Mouse (Mus musculus) CH12.LX (cell line): ENCODE results near the gene Glp2r. TPM values are rescaled to one million over a fixed set of nuclear protein-coding genes. Genes with fewer than 3 reads are reported as not detected.
A peak's percentile ranks its signal among the peaks of the same experiment; 100 is the strongest.

Experiments used
- DNase-seq: peaks from one replicate; pipeline ENCODE4 v3.0.0-alpha.2; 2013; ENCODE audit errors: extremely low read depth
- H3K27ac ChIP-seq: 2 replicates; pipeline ENCODE4 v1.5.1; 2012; ENCODE audit warnings: low read depth, mild to moderate bottlenecking, control low read depth, moderate library complexity; ENCODE audit not compliant: insufficient read depth
- H3K27me3 ChIP-seq: replicated peaks from 2 replicates; pipeline ENCODE3; 2012; ENCODE audit warnings: inconsistent platforms
- H3K36me3 ChIP-seq, 2 experiments: replicated peaks in 1 of 2; 2 replicates each; pipeline versions ENCODE3 to v1.6.1; 2012; ENCODE audit warnings: inconsistent platforms in 1 of 2, low read length in 1 of 2, mild to moderate bottlenecking in 1 of 2, mixed read lengths in 1 of 2, moderate library complexity in 1 of 2; ENCODE audit not compliant: control insufficient read depth in 1 of 2, insufficient read depth in 1 of 2
- H3K4me1 ChIP-seq, 2 experiments: 2 replicates each; pipeline ENCODE4 v1.6.1; 2012; ENCODE audit warnings: inconsistent platforms in 1 of 2, moderate library complexity in 1 of 2; ENCODE audit not compliant: insufficient read depth in 2 of 2, control insufficient read depth in 1 of 2
- H3K4me2 ChIP-seq: 2 replicates; pipeline ENCODE4 v1.6.1; 2012; ENCODE audit warnings: low read depth, mild to moderate bottlenecking, control low read depth; ENCODE audit not compliant: poor library complexity, insufficient read depth, severe bottlenecking
- H3K4me3 ChIP-seq, 3 experiments: fragments of 150-350 bp in 1 of 3; sonication (generic) in 1 of 3; replicated peaks in 1 of 3; 2 replicates each; pipeline versions ENCODE3 to v1.5.1; 2011 to 2012; ENCODE audit warnings: low read depth in 2 of 3, low read length in 2 of 3, mild to moderate bottlenecking in 2 of 3, moderate library complexity in 2 of 3, control low read depth in 1 of 3, improper control_type of control experiment in 1 of 3, inconsistent platforms in 1 of 3, mixed read lengths in 1 of 3; ENCODE audit not compliant: poor library complexity in 1 of 3
- H3K79me2 ChIP-seq: replicated peaks from 2 replicates; pipeline ENCODE4 v1.6.1; 2012; ENCODE audit warnings: mild to moderate bottlenecking, moderate library complexity; ENCODE audit not compliant: control insufficient read depth, poor library complexity, insufficient read depth, severe bottlenecking; ENCODE audit errors: extremely low read depth
- H3K9ac ChIP-seq: 2 replicates; pipeline ENCODE4 v1.6.1; 2012; ENCODE audit warnings: low read depth, mild to moderate bottlenecking, control low read depth, moderate library complexity; ENCODE audit not compliant: insufficient read depth
- H3K9me3 ChIP-seq: replicated peaks from 2 replicates; pipeline ENCODE3; 2012; ENCODE audit warnings: low read length, inconsistent platforms, mixed read lengths
- BHLHE40 ChIP-seq: IDR thresholded peaks from 2 replicates; pipeline ENCODE4 v1.6.1; 2011; ENCODE audit warnings: mild to moderate bottlenecking, low read depth, low read length, improper control_type of control experiment
- CTCF ChIP-seq, 2 experiments: IDR thresholded peaks in 1 of 2; conservative IDR thresholded peaks in 1 of 2; 2 replicates each; pipeline ENCODE4 v1.5.1; 2011 to 2012; ENCODE audit warnings: low read depth in 2 of 2, low read length in 2 of 2, improper control_type of control experiment in 1 of 2, inconsistent platforms in 1 of 2, mild to moderate bottlenecking in 1 of 2, moderate library complexity in 1 of 2
- E2F4 ChIP-seq: IDR thresholded peaks from 2 replicates; pipeline ENCODE4 v1.6.1; 2011; ENCODE audit warnings: low read depth, low read length, improper control_type of control experiment; ENCODE audit not compliant: insufficient replicate concordance
- EP300 ChIP-seq: IDR thresholded peaks from 2 replicates; pipeline ENCODE4 v1.6.1; 2011; ENCODE audit warnings: low read length, improper control_type of control experiment
- ETS1 ChIP-seq: conservative IDR thresholded peaks from 2 replicates; pipeline ENCODE4 v1.6.1; 2012; ENCODE audit warnings: low read depth, mild to moderate bottlenecking, inconsistent platforms, low read length, improper control_type of control experiment, moderate library complexity
- JUN ChIP-seq: IDR thresholded peaks from 2 replicates; pipeline ENCODE4 v1.6.1; 2011; ENCODE audit warnings: low read depth, mild to moderate bottlenecking, low read length, improper control_type of control experiment, moderate library complexity; ENCODE audit not compliant: insufficient read depth
- JUND ChIP-seq: conservative IDR thresholded peaks from 2 replicates; pipeline ENCODE4 v1.6.1; 2011; ENCODE audit warnings: low read depth, low read length, improper control_type of control experiment
- MAZ ChIP-seq: IDR thresholded peaks from 2 replicates; pipeline ENCODE4 v1.6.1; 2012; ENCODE audit warnings: low read depth, mild to moderate bottlenecking, inconsistent platforms, low read length, improper control_type of control experiment, moderate library complexity
- MEF2A ChIP-seq: IDR thresholded peaks from 2 replicates; pipeline ENCODE4 v1.6.1; 2014; ENCODE audit warnings: low read depth, mild to moderate bottlenecking, inconsistent platforms, low read length, improper control_type of control experiment, borderline replicate concordance
- NELFE ChIP-seq: IDR thresholded peaks from 2 replicates; pipeline ENCODE4 v1.6.1; 2011; ENCODE audit warnings: low read depth, low read length, improper control_type of control experiment
- NRF1 ChIP-seq: IDR thresholded peaks from 2 replicates; pipeline ENCODE4 v1.6.1; 2014; ENCODE audit warnings: low read depth, mild to moderate bottlenecking, inconsistent platforms, low read length, improper control_type of control experiment, moderate library complexity
- POLR2AphosphoS2 ChIP-seq: IDR thresholded peaks from 2 replicates; pipeline ENCODE4 v1.6.1; 2011; ENCODE audit warnings: low read depth, low read length, improper control_type of control experiment
- RAD21 ChIP-seq: IDR thresholded peaks from 2 replicates; pipeline ENCODE4 v1.6.1; 2011; ENCODE audit warnings: low read depth, mild to moderate bottlenecking, low read length, improper control_type of control experiment, moderate library complexity
- RCOR1 ChIP-seq: conservative IDR thresholded peaks from 2 replicates; pipeline ENCODE4 v1.6.1; 2012; ENCODE audit warnings: low read depth, mild to moderate bottlenecking, inconsistent platforms, low read length, improper control_type of control experiment
- SMC3 ChIP-seq: IDR thresholded peaks from 2 replicates; pipeline ENCODE4 v1.6.1; 2011; ENCODE audit warnings: low read depth, low read length, improper control_type of control experiment
- TBP ChIP-seq: conservative IDR thresholded peaks from 2 replicates; pipeline ENCODE4 v1.6.1; 2011; ENCODE audit warnings: low read depth, low read length, improper control_type of control experiment
- ZC3H11A ChIP-seq: IDR thresholded peaks from 2 replicates; pipeline ENCODE4 v1.6.1; 2012; ENCODE audit warnings: low read depth, mild to moderate bottlenecking, inconsistent platforms, low read length, improper control_type of control experiment
- ZKSCAN1 ChIP-seq: IDR thresholded peaks from 2 replicates; pipeline ENCODE4 v1.6.1; 2012; ENCODE audit warnings: low read depth, inconsistent platforms, low read length, improper control_type of control experiment, borderline replicate concordance
- ZMIZ1 ChIP-seq: IDR thresholded peaks from 2 replicates; pipeline ENCODE4 v1.6.1; 2012; ENCODE audit warnings: low read depth, mild to moderate bottlenecking, inconsistent platforms, low read length, improper control_type of control experiment
- ZNF384 ChIP-seq: IDR thresholded peaks from 2 replicates; pipeline ENCODE4 v1.6.1; 2012; ENCODE audit warnings: low read depth, low read length, improper control_type of control experiment, inconsistent platforms
- dilution Hi-C: fragments of 300-500 bp; cut with MboI; formaldehyde crosslinking; loops from 2 replicates; pipeline ENCODE4 v1.14.3; 2020; ENCODE audit warnings: low sequenced_read_pairs; ENCODE audit not compliant: extremely low pct_unique_long_range_greater_than_20kb, extremely low pct_ligation_motif_present
- in situ Hi-C: fragments of 300-500 bp; cut with MboI; formaldehyde crosslinking; loops from 3 replicates; pipeline ENCODE4 v1.14.3; 2019; ENCODE audit warnings: low sequenced_read_pairs, low pct_ligation_motif_present, low pct_unique_long_range_greater_than_20kb, mixed read lengths
- polyA plus RNA-seq: library from polyadenylated mRNA; unstranded; fragments of >175 nt; gene quantifications from 2 replicates; pipeline ENCODE4 v1.2.1, GENCODE M21; 2012; ENCODE audit warnings: low read depth; ENCODE audit not compliant: insufficient read length
- total RNA-seq, 2 experiments: library from RNA; depleted of rRNA; stranded (reverse); fragments of 300-350 nt in 1 of 2; fragments of >200 nt in 1 of 2; gene quantifications; 2 replicates each; pipeline ENCODE4 v1.2.3; 2012 to 2014

Gene Glp2r
- total and polyA plus RNA-seq, 3 experiments = 0.04 to 0.09 (median 0.07) TPM

- H3K27me3 ChIP-seq = no peaks in the 10 kb centered on the region
- peaks cover 3 to 49% of the 10 kb centered on the region in 2 experiments for H3K36me3 ChIP-seq
- H3K9me3 ChIP-seq = no peaks in the 10 kb centered on the region
- TF ChIP-seq BHLHE40 (no peak), MAZ (no peak), CTCF (conservative IDR thresholded peaks at IDR 0.05 in 1 of 2, IDR thresholded peaks at IDR 0.05 in 1 of 2; ENCODE audit: low read depth in 2 of 2, low read length in 2 of 2) (no peak), ZKSCAN1 (no peak), NELFE (no peak), E2F4 (no peak), ZMIZ1 (no peak), SMC3 (no peak), TBP (no peak), JUND (no peak), MEF2A (no peak), POLR2AphosphoS2 (no peak), EP300 (no peak), JUN (no peak), ETS1 (no peak)
- no peak for DNase-seq
- H3K9ac ChIP-seq = no peak overlapping the region
- no peak overlapping the region for H3K27ac ChIP-seq
- H3K4me3 ChIP-seq = no peak overlapping the region
- in situ Hi-C loops = no loop called here
- no peak overlapping the region for H3K4me2 ChIP-seq
- peaks cover 21 to 57% of the 10 kb centered on the region in 2 experiments for H3K4me1 ChIP-seq
- H3K79me2 ChIP-seq = no peaks in the 10 kb centered on the region
- dilution Hi-C loops = no loop called here
Measured at GRCm38 (mm10) chr11:67651731-67652130, 119.2 kb downstream of the Glp2r start.

GRCm38 (mm10) chr11:67649971-67650707 lies 120.8 kb downstream of the Glp2r start:
- peaks cover 6% of the 10 kb centered on the region for H3K9me3 ChIP-seq
- peaks cover 9 to 41% of the 10 kb centered on the region in 2 experiments for H3K4me1 ChIP-seq
- dilution Hi-C loops (no loop called here), in situ Hi-C loops (loop anchor here (10.0 kb wide), 1 partner anchor 285 kb away; no protein-coding TSS in a partner anchor)
- H3K27ac ChIP-seq = no peak overlapping the region
- no peaks in the 10 kb centered on the region for H3K27me3 ChIP-seq
- H3K4me2 ChIP-seq = no peak overlapping the region
- H3K4me3 ChIP-seq = no peak overlapping the region
- H3K9ac ChIP-seq = no peak overlapping the region
- no peaks in the 10 kb centered on the region for H3K79me2 ChIP-seq
- TF ChIP-seq RAD21 (peak; percentile 58), ETS1 (no peak), SMC3 (peak; percentile 81), ZNF384 (peak; percentile 79), RCOR1 (no peak), CTCF (conservative IDR thresholded peaks at IDR 0.05 in 1 of 2, IDR thresholded peaks at IDR 0.05 in 1 of 2; ENCODE audit: low read depth in 2 of 2, low read length in 2 of 2) (peak; percentile 20 to 77; a peak in 2 of 4 replicates), ZC3H11A (peak; percentile 21; the same call in 1 of the 2 replicates), NRF1 (no peak)
- DNase-seq = peak; percentile 47
- H3K36me3 ChIP-seq = peaks cover 7 to 48% of the 10 kb centered on the region in 2 experiments
